Mouse (Mus musculus): ENCODE data around the gene Trim44. TPM values are rescaled to one million over a fixed set of nuclear protein-coding genes. Genes with fewer than 3 reads are reported as not detected.

Trim44 gene
- polyA plus RNA-seq, 1 experiment = 32.6 TPM

GRCm38 (mm10) chr2:102416149-102416743, 8.6 kb upstream of the Trim44 start:
- WGBS = 88% methylated on average over 14 of the region's 14 CpGs
- Histone ChIP-seq H3K4me1 (ENCODE audit: control insufficient read depth, insufficient read depth, low read length) (no peaks in the 10 kb centered on the region), H3K4me3 (replicated peaks; ENCODE audit: control insufficient read depth, low read depth, low read length) (no peak overlapping the region), H3K27ac (ENCODE audit: control insufficient read depth, insufficient read depth, low read depth, low read length, poor library complexity) (no peak overlapping the region)
- TF ChIP-seq CTCF (IDR thresholded peaks at IDR 0.05; ENCODE audit: control insufficient read depth, insufficient read depth, low read length) (no peak), POLR2A (IDR thresholded peaks at IDR 0.05; ENCODE audit: borderline replicate concordance, control insufficient read depth, low read depth, low read length) (no peak)

- no peak for TF ChIP-seq POLR2A (IDR thresholded peaks at IDR 0.05; ENCODE audit: borderline replicate concordance, control insufficient read depth, low read depth, low read length)
- no peak for TF ChIP-seq CTCF (IDR thresholded peaks at IDR 0.05; ENCODE audit: control insufficient read depth, insufficient read depth, low read length)
- 34% methylated on average over 2 of the region's 2 CpGs for WGBS
- Histone ChIP-seq H3K4me3 (replicated peaks; ENCODE audit: control insufficient read depth, low read depth, low read length) (no peak overlapping the region), H3K4me1 (ENCODE audit: control insufficient read depth, insufficient read depth, low read length) (no peaks in the 10 kb centered on the region), H3K27ac (ENCODE audit: control insufficient read depth, insufficient read depth, low read depth, low read length, poor library complexity) (no peak overlapping the region)
These were observed 5.1 kb upstream of the Trim44 start for GRCm38 (mm10) chr2:102412738-102413137.

- Histone ChIP-seq H3K27ac (ENCODE audit: control insufficient read depth, insufficient read depth, low read depth, low read length, poor library complexity) (no peak overlapping the region), H3K4me3 (replicated peaks; ENCODE audit: control insufficient read depth, low read depth, low read length) (no peak overlapping the region), H3K4me1 (ENCODE audit: control insufficient read depth, insufficient read depth, low read length) (no peaks in the 10 kb centered on the region)
- 74% methylated on average over 4 of the region's 4 CpGs for WGBS
- TF ChIP-seq CTCF (IDR thresholded peaks at IDR 0.05; ENCODE audit: control insufficient read depth, insufficient read depth, low read length) (no peak), POLR2A (IDR thresholded peaks at IDR 0.05; ENCODE audit: borderline replicate concordance, control insufficient read depth, low read depth, low read length) (no peak)
These were observed 3.0 kb upstream of the Trim44 start for GRCm38 (mm10) chr2:102410615-102411014.

DNA sequence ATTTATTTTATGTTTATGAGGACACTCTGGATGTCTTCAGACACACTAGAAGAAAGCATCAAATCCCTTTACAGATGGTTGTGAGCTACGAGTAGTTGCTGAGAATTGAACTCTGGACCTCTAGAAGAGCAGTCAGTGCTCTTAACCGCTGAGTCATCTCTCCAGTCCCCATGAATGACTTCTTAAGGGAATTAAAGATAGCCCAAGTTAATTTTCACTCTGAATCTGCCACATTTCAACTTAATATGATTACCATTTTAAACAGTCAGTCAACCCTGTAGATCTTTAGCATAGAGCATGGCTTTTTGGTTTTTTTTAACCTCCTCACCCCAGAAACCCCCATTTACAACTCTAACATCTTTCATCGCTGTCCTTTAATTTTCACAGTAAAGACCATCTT, 2.1 kb upstream of the Trim44 start:
- WGBS = 74% methylated on average over 3 of the region's 3 CpGs
- TF ChIP-seq CTCF (IDR thresholded peaks at IDR 0.05; ENCODE audit: control insufficient read depth, insufficient read depth, low read length) (no peak), POLR2A (IDR thresholded peaks at IDR 0.05; ENCODE audit: borderline replicate concordance, control insufficient read depth, low read depth, low read length) (no peak)
- no peaks in the 10 kb centered on the region for H3K4me1 ChIP-seq (ENCODE audit: control insufficient read depth, insufficient read depth, low read length)
- H3K4me3 ChIP-seq (replicated peaks; ENCODE audit: control insufficient read depth, low read depth, low read length) = no peak overlapping the region
- no peak overlapping the region for H3K27ac ChIP-seq (ENCODE audit: control insufficient read depth, insufficient read depth, low read depth, low read length, poor library complexity)

GRCm38 (mm10) chr2:102406324-102407304, 1.0 kb downstream of the Trim44 start:
- 81% methylated on average over 4 of the region's 4 CpGs for WGBS
- TF ChIP-seq CTCF (IDR thresholded peaks at IDR 0.05; ENCODE audit: control insufficient read depth, insufficient read depth, low read length) (no peak), POLR2A (IDR thresholded peaks at IDR 0.05; ENCODE audit: borderline replicate concordance, control insufficient read depth, low read depth, low read length) (no peak)
- Histone ChIP-seq H3K4me1 (ENCODE audit: control insufficient read depth, insufficient read depth, low read length) (no peaks in the 10 kb centered on the region), H3K4me3 (replicated peaks; ENCODE audit: control insufficient read depth, low read depth, low read length) (no peak overlapping the region), H3K27ac (ENCODE audit: control insufficient read depth, insufficient read depth, low read depth, low read length, poor library complexity) (no peak overlapping the region)

GRCm38 (mm10) chr2:102403982-102404381, 3.6 kb downstream of the Trim44 start:
- H3K27ac ChIP-seq (ENCODE audit: control insufficient read depth, insufficient read depth, low read depth, low read length, poor library complexity) = no peak overlapping the region
- no peak for TF ChIP-seq POLR2A (IDR thresholded peaks at IDR 0.05; ENCODE audit: borderline replicate concordance, control insufficient read depth, low read depth, low read length)
- TF ChIP-seq CTCF (IDR thresholded peaks at IDR 0.05; ENCODE audit: control insufficient read depth, insufficient read depth, low read length) = no peak
- peaks cover 4% of the 10 kb centered on the region; the same call in 1 of the 2 replicates for H3K4me1 ChIP-seq (ENCODE audit: control insufficient read depth, insufficient read depth, low read length)
- no peak overlapping the region for H3K4me3 ChIP-seq (replicated peaks; ENCODE audit: control insufficient read depth, low read depth, low read length)
- WGBS = 88% methylated on average over 5 of the region's 5 CpGs

GRCm38 (mm10) chr2:102403306-102403705, 4.3 kb downstream of the Trim44 start:
- Histone ChIP-seq H3K27ac (ENCODE audit: control insufficient read depth, insufficient read depth, low read depth, low read length, poor library complexity) (no peak overlapping the region), H3K4me1 (ENCODE audit: control insufficient read depth, insufficient read depth, low read length) (peaks cover 4% of the 10 kb centered on the region; the same call in 1 of the 2 replicates), H3K4me3 (replicated peaks; ENCODE audit: control insufficient read depth, low read depth, low read length) (no peak overlapping the region)
- 81% methylated on average over 4 of the region's 4 CpGs for WGBS
- TF ChIP-seq POLR2A (IDR thresholded peaks at IDR 0.05; ENCODE audit: borderline replicate concordance, control insufficient read depth, low read depth, low read length) = no peak
- no peak for TF ChIP-seq CTCF (IDR thresholded peaks at IDR 0.05; ENCODE audit: control insufficient read depth, insufficient read depth, low read length)

DNA sequence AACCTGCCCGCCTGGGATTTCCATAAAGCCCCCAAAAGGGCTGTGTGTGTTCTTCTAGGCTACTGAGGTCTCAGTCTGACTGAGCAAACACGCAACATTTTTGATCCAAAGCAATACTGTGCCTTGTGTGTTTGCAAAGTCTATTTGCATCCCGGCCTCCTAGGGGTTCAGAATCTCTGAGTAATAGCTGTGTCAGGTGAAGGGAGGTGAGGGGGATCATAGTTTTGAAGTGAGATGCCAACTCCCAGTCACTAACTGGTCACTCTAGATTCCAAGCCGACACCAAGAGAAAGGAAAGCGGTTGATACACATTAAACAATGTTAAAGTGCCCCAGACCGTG, 6.3 kb downstream of the Trim44 start:
- H3K4me3 ChIP-seq (replicated peaks; ENCODE audit: control insufficient read depth, low read depth, low read length) = peak overlapping the region; percentile 45
- peaks cover 4% of the 10 kb centered on the region; the same call in 1 of the 2 replicates for H3K4me1 ChIP-seq (ENCODE audit: control insufficient read depth, insufficient read depth, low read length)
- WGBS = 30% methylated on average over 6 of the region's 6 CpGs
- TF ChIP-seq POLR2A (IDR thresholded peaks at IDR 0.05; ENCODE audit: borderline replicate concordance, control insufficient read depth, low read depth, low read length) (no peak), CTCF (IDR thresholded peaks at IDR 0.05; ENCODE audit: control insufficient read depth, insufficient read depth, low read length) (no peak)
- peak overlapping the region; percentile 12; the same call in 1 of the 2 replicates for H3K27ac ChIP-seq (ENCODE audit: control insufficient read depth, insufficient read depth, low read depth, low read length, poor library complexity)
